Mouse (Mus musculus) cerebellum, adult (tissue): ENCODE results near the gene Stk10.
A peak's percentile ranks its signal among the peaks of the same experiment; 100 is the strongest.

Experiments
- ATAC-seq: cut with Nextera tagmentation; 2 replicates; pipeline ENCODE4 v1.9.2; 2017; ENCODE audit warnings: mild to moderate bottlenecking, moderate library complexity, mixed read lengths; ENCODE audit not compliant: insufficient number of reproducible peaks, low FRiP score, low TSS enrichment

The Stk10 gene

DNA sequence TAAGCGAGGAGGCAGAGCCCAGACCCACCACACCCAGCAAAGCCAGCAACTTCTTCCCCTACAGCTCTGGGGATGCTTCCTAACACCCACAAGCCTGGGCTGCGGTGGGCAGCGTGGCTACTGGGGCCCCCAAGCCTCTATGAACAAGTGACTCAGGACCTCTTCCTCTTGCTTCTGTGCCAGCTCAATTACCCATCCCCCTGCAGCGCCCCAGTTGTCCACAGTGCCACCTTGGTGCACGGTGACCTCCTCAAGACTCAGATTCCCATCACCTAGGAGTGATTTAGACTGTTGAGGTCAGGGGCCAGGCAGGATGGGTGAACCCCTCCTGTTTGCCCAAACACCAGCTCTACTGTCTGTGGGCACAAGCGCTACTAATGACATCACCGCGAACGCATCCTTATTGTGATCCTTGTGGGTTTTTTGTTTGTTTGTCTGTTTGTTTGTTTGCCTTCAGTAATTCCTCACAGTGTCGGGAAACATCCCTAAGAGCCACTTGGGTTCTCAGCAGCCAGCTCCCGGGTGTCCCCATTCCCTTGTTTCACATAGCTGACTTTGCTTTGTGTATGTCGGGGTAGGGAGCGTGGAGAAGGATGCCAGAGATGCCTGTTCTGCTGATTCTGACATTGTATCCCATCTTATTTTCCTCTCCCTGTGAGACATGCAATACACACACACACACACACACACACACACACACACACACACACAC is 89.5 kb downstream of the Stk10 start:
- ATAC-seq = peak; percentile 6; the same call in 1 of the 2 replicates

GRCm38 (mm10) chr11:32623236-32623635 is 90.1 kb downstream of the Stk10 start:
- ATAC-seq = peak; percentile 79

DNA sequence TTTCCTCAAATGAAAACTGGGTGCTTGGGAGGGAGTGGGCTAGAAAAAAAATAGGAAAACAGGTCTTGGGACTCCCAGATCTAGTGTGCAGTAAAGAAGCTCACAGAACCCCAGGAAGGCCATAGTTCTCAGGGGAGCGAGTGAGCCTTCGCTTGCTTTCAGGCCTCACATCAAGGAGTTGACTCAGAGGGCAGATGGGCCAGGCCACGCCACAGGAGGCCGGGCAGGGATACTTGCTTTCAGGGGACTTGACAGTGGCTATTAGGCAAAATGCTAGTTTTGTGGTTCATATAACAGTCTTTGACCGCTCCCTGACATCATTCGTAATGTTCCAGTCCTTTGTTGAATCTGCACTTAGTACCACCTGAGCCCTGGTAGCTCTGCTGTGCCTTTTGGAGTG is 90.8 kb downstream of the Stk10 start:
- ATAC-seq = no peak

DNA sequence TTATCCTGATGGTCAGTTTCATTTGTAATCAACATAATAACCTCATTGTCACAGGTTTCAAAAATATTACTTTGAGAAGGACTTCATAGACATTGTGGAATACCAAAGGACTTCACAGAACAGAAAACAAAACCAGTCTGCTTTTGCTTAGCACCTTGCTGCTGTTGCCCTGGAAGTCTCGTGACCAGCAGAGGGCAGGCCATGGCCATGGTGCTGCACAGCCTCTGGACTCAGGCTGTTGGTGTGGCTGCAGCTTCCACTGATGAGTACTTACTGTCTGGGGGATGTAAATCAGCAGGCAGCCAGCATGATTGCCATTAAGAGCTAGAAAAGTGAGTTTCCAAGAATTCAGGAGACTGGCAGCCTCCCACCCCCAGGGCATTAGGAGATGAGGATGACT is 92.6 kb downstream of the Stk10 start:
- ATAC-seq = no peak

GRCm38 (mm10) chr11:32626079-32626478 is 93.0 kb downstream of the Stk10 start:
- ATAC-seq = no peak

- no peak for ATAC-seq
These were observed 94.8 kb downstream of the Stk10 start for GRCm38 (mm10) chr11:32627900-32628299.

GRCm38 (mm10) chr11:32629713-32630211 is 96.7 kb downstream of the Stk10 start:
- no peak for ATAC-seq

- ATAC-seq = no peak
These were observed 99.6 kb downstream of the Stk10 start for GRCm38 (mm10) chr11:32632671-32633070.

- ATAC-seq = no peak
These were observed 100.4 kb downstream of the Stk10 start for GRCm38 (mm10) chr11:32633542-32633941.

DNA sequence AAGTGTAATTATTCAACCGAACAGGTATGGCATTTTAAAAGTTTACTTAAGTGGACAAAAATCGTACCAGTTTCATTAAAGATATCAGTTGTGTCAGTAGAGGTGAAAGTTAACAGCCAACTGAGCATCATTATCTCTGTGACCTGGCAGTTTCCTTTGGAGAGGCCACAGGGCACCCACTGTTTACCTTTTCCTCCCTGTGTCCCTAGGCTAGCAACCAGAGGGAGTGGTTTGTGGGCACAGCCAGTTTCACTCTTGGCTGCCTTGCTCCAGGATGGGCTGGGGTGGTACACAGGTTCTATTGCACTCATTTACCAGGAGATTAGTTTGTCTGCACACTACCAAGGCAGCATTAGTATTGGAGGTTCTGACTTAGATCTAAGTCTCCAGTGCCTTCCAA is 101.0 kb downstream of the Stk10 start:
- ATAC-seq = no peak

GRCm38 (mm10) chr11:32634842-32635241 is 101.7 kb downstream of the Stk10 start:
- no peak for ATAC-seq

GRCm38 (mm10) chr11:32636275-32636674 is 103.2 kb downstream of the Stk10 start:
- no peak for ATAC-seq

- no peak for ATAC-seq
These were observed 105.6 kb downstream of the Stk10 start for GRCm38 (mm10) chr11:32638521-32639255.

DNA sequence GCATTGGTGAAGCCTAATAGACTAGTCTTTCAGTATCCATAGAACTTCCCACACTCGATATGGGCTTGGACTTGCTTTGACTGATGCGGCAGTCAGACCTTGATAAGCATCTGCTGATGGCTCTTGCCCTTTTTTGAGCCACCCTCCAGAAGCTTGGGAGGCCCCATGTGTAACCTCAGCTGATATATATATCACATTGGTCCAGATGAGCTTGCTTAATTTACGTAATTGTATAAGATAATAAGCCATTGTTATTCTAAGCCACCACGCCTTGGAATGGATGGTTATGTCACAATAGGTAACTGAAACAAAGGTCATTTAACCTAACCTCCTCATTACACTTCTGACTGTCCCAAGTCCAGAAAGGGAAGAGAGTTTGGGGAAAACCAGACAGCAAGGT is 107.5 kb downstream of the Stk10 start:
- no peak for ATAC-seq

DNA sequence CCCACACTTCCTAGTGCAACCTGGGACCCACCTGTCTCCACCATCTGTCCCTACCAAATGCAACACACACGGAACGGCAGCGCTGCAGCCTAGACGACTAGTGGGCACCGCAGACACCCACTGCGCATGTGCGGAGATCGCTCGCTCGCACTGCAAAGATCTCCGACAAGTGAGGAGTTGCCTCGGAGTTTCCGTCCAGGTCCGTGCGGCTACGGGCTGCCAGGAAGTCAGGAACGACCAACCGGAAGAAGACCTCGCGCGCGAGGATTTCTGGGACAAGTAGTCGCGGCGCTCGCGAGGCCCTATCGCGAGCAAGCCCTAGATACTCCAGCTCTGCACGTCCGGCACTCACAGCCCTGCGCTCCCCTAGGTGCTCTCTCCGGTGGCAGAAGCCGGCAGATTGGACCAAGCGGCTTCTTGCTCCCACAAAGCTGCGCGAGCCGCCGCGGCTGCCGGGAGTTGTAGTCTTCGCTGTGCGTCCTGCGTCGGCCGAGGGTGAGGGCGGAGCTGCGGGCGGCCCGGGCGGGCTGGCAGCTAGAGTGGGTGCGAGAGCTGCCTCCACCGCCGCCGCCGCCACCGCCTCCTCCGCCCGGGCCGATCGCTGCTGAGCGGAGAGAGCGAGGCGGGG is 109.3 kb downstream of the Stk10 start, which contains the start of gene Fbxw11:
TSS of gene Fbxw11 (plus strand) at position 476 of the 628 bp plus-strand sequence.
- ATAC-seq = peak; percentile 88

GRCm38 (mm10) chr11:32642899-32643886 is 110.1 kb downstream of the Stk10 start:
- ATAC-seq = no peak; the same call in 1 of the 2 replicates

DNA sequence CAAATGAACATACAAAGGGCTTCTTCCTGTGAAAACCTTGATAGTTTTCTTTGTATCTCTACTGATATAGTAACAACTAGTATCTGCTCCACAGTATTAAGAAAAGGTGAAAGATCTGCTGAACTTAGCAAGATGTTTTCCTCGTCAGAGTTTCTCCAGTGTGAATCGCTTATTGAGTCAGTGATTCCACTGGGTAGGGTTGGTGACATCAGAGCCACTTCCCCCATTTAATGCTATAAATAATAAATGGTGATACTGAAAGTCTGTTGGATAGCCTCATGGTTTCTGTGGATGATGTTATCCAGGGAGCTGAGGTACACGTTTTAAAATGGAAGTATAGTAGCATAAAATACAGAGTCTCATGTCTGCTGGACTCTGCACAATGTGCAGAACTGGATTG is 110.9 kb downstream of the Stk10 start:
- ATAC-seq = no peak

DNA sequence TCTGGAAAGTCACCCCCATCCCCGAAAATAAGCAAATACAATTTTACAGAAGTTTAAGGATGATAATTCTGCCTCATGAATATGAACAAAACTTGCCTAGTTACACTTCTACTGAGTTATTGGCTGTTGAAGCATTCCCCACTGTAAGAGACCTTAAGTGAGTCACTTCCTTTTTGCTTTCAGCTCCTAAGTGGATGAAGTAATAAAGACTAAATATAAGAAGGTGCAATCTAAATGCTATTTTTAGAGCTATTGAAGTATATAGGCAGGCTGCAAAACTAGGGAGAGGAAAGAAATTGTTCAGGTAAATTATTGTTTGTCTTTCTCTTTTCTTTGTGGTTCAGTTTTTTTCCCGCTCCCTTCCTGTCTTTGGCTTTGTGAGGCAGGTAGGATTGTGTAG is 114.2 kb downstream of the Stk10 start:
- ATAC-seq = no peak

DNA sequence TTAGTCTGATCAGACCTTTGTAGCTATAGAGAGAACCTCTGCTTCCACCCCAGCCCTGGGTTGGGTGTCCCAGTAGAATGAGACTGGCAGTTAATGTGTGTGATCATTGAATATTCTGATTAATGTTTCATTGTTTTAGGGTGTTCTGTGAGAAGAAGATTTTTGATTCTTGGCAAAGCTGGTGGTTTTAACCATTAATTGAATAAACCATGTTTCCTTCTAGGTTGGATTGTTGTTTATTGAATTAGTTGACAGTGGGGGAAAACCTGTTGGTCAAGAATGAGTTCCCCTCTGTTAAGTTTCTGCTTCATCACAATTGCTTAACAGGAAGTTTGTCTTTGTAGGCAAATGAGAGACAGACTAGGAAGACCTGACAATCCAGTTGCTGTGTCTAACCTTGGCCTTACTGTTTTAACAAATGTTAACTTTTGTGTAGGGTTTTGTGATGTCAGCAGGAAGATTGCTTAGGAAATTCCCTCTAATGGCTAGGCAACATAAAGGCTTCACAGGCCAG is 117.2 kb downstream of the Stk10 start:
- ATAC-seq = no peak
